8 mouse cellular contexts compared by ENCODE assay signal in the genomic region with DNA sequence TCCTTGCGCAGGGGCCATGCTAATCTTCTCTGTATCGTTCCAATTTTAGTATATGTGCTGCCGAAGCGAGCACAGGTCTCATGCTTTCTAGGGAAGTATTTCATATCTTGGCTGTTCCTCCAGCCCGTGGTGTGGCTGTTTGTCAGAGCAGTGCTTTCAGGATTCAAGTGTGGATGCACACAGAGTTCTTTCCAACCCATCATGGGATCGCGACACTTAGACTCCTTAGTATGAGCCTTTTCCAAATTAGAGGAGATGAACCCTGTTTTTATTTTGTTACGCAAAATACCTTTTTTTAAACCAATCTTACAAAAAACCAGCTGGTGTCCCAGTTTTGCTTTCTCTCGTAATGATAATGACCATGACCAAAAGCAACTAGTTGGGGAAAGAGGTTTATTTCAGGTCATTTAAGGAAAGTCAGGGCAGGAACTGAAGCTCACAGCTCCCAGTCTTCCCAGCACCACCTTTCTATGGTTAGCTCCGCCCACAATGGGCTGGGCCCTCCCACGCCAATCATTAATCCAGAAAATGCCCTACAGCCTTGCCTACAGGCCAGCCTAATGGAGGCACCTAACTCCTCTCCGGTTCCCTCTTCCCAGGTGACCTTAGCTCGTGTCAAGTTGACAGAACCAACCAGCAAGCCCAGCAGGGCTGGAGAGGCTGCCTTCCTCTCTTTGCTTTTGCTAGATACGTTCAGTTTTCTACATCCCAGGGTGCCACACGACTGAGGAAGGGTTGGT. TPM values are rescaled to one million over a fixed set of nuclear protein-coding genes. Genes with fewer than 3 reads are reported as not detected.
DNase-seq lines count a peak whose midpoint lies in the region; ATAC-seq lines count a peak whose summit lies in the region.
"Had no signal": no experiment of that assay in that cellular context is flagged by ENCODE, and none has a peak within 500 bp of the region (broad histone marks: within the 10 kb centered on the region; RNA-seq: fewer than 3 reads in every experiment).

No protein-coding gene starts in this region.

- WGBS in limb, embryonic 13.5 days = 81% methylated on average over 15 of the region's 15 CpGs

- H3K27ac ChIP-seq in limb, embryonic 13.5 days = 0 out of 2 replicates have a peak overlapping the region, but pooled peaks have one; percentile 3

- no peak for ATAC-seq in limb, embryonic 13.5 days (ENCODE audit: low FRiP score, low read depth)
- no peak for ATAC-seq in erythroid progenitor cell, adult 5-6 weeks (replicated peaks; ENCODE audit: low FRiP score, poor library complexity, severe bottlenecking)
- ATAC-seq: inflammation-experienced regulatory T-cells, adult 6 months had no signal

- peak; percentile 79 for DNase-seq in R1 (ENCODE audit: low read depth, low spot score)
- peak; percentile 65 for DNase-seq in kidney, adult 18-20 months
- DNase-seq in lung, postnatal 25 days (ENCODE audit: low spot score) = peak; percentile 39
- no peak for DNase-seq in retina, embryonic 14.5 days (ENCODE audit: low spot score)
- DNase-seq in B cell, adult 2 months = no peak

- no peak overlapping the region for H3K4me3 ChIP-seq in limb, embryonic 13.5 days

- H3K4me2 ChIP-seq in limb, embryonic 13.5 days (replicated peaks) = no peak overlapping the region

- no peaks in the 10 kb centered on the region for H3K27me3 ChIP-seq in limb, embryonic 13.5 days

- H3K9me3 ChIP-seq in limb, embryonic 13.5 days = no peaks in the 10 kb centered on the region

- no peak overlapping the region for H3K9ac ChIP-seq in limb, embryonic 13.5 days

- no peaks in the 10 kb centered on the region for H3K36me3 ChIP-seq in limb, embryonic 13.5 days

- peaks cover 29% of the 10 kb centered on the region for H3K4me1 ChIP-seq in limb, embryonic 13.5 days

RNA-seq across cellular contexts. Expression of gene Cpm, which starts 33.2 kb away (rescaled TPM):
- 40.5 and 42.8 TPM in 2 replicates for polyA plus RNA-seq in limb, embryonic 13.5 days (2015; fragmentation: Nextera tagmentation; extraction: Ambion mirVana)
- 3.2 and 5.4 TPM in 2 replicates for total RNA-seq in erythroid progenitor cell, adult 5-6 weeks (2015; ENCODE audit: low replicate concordance)
- 1.9 and 9.6 TPM in 2 replicates for total RNA-seq in erythroid progenitor cell, adult 5-6 weeks (2017; ENCODE audit: low replicate concordance)

RNA-seq across cellular contexts. Expression of gene Mdm2, which starts 48.1 kb away (rescaled TPM):
- polyA plus RNA-seq in limb, embryonic 13.5 days (2015; fragmentation: Nextera tagmentation; extraction: Ambion mirVana) = 47.3 and 49.5 TPM in 2 replicates
- total RNA-seq in erythroid progenitor cell, adult 5-6 weeks (2015; ENCODE audit: low replicate concordance) = 82.2 and 84.7 TPM in 2 replicates
- 64.4 and 82.0 TPM in 2 replicates for total RNA-seq in erythroid progenitor cell, adult 5-6 weeks (2017; ENCODE audit: low replicate concordance)

Comparison
In these comparisons a context has a peak if more than half of its experiments do, and no peak if none do; other contexts are left out.
1. DNase-seq: peak in R1 (single experiment), kidney, adult 18-20 months (single experiment) and lung, postnatal 25 days (single experiment); none in retina, embryonic 14.5 days (single experiment) and B cell, adult 2 months (0 of 2).